Mouse (Mus musculus) CH12.LX (cell line): Measurements from ENCODE around the gene Psmd14. TPM values are rescaled to one million over a fixed set of nuclear protein-coding genes. Genes with fewer than 3 reads are reported as not detected.

Source experiments
- DNase-seq: peaks from one replicate; pipeline ENCODE4 v3.0.0-alpha.2; 2013; ENCODE audit errors: extremely low read depth
- H3K27ac ChIP-seq: 2 replicates; pipeline ENCODE4 v1.5.1; 2012; ENCODE audit warnings: low read depth, mild to moderate bottlenecking, control low read depth, moderate library complexity; ENCODE audit not compliant: insufficient read depth
- H3K27me3 ChIP-seq: replicated peaks from 2 replicates; pipeline ENCODE3; 2012; ENCODE audit warnings: inconsistent platforms
- H3K36me3 ChIP-seq, 2 experiments: replicated peaks in 1 of 2; 2 replicates each; pipeline versions ENCODE3 to v1.6.1; 2012; ENCODE audit warnings: inconsistent platforms in 1 of 2, low read length in 1 of 2, mild to moderate bottlenecking in 1 of 2, mixed read lengths in 1 of 2, moderate library complexity in 1 of 2; ENCODE audit not compliant: control insufficient read depth in 1 of 2, insufficient read depth in 1 of 2
- H3K4me1 ChIP-seq, 2 experiments: 2 replicates each; pipeline ENCODE4 v1.6.1; 2012; ENCODE audit warnings: inconsistent platforms in 1 of 2, moderate library complexity in 1 of 2; ENCODE audit not compliant: insufficient read depth in 2 of 2, control insufficient read depth in 1 of 2
- H3K4me2 ChIP-seq: 2 replicates; pipeline ENCODE4 v1.6.1; 2012; ENCODE audit warnings: low read depth, mild to moderate bottlenecking, control low read depth; ENCODE audit not compliant: poor library complexity, insufficient read depth, severe bottlenecking
- H3K4me3 ChIP-seq, 3 experiments: fragments of 150-350 bp in 1 of 3; sonication (generic) in 1 of 3; replicated peaks in 1 of 3; 2 replicates each; pipeline versions ENCODE3 to v1.5.1; 2011 to 2012; ENCODE audit warnings: low read depth in 2 of 3, low read length in 2 of 3, mild to moderate bottlenecking in 2 of 3, moderate library complexity in 2 of 3, control low read depth in 1 of 3, improper control_type of control experiment in 1 of 3, inconsistent platforms in 1 of 3, mixed read lengths in 1 of 3; ENCODE audit not compliant: poor library complexity in 1 of 3
- H3K79me2 ChIP-seq: replicated peaks from 2 replicates; pipeline ENCODE4 v1.6.1; 2012; ENCODE audit warnings: mild to moderate bottlenecking, moderate library complexity; ENCODE audit not compliant: control insufficient read depth, poor library complexity, insufficient read depth, severe bottlenecking; ENCODE audit errors: extremely low read depth
- H3K9ac ChIP-seq: 2 replicates; pipeline ENCODE4 v1.6.1; 2012; ENCODE audit warnings: low read depth, mild to moderate bottlenecking, control low read depth, moderate library complexity; ENCODE audit not compliant: insufficient read depth
- H3K9me3 ChIP-seq: replicated peaks from 2 replicates; pipeline ENCODE3; 2012; ENCODE audit warnings: low read length, inconsistent platforms, mixed read lengths
- CHD1 ChIP-seq: IDR thresholded peaks from 2 replicates; pipeline ENCODE4 v1.6.1; 2012; ENCODE audit warnings: low read depth, low read length, improper control_type of control experiment, inconsistent platforms
- CHD2 ChIP-seq: IDR thresholded peaks from 2 replicates; pipeline ENCODE4 v1.6.1; 2011; ENCODE audit warnings: low read length, improper control_type of control experiment
- CTCF ChIP-seq, 2 experiments: IDR thresholded peaks in 1 of 2; conservative IDR thresholded peaks in 1 of 2; 2 replicates each; pipeline ENCODE4 v1.5.1; 2011 to 2012; ENCODE audit warnings: low read depth in 2 of 2, low read length in 2 of 2, improper control_type of control experiment in 1 of 2, inconsistent platforms in 1 of 2, mild to moderate bottlenecking in 1 of 2, moderate library complexity in 1 of 2
- E2F4 ChIP-seq: IDR thresholded peaks from 2 replicates; pipeline ENCODE4 v1.6.1; 2011; ENCODE audit warnings: low read depth, low read length, improper control_type of control experiment; ENCODE audit not compliant: insufficient replicate concordance
- EP300 ChIP-seq: IDR thresholded peaks from 2 replicates; pipeline ENCODE4 v1.6.1; 2011; ENCODE audit warnings: low read length, improper control_type of control experiment
- KAT2A ChIP-seq: IDR thresholded peaks from 2 replicates; pipeline ENCODE4 v1.6.1; 2012; ENCODE audit warnings: low read length, improper control_type of control experiment, inconsistent platforms; ENCODE audit not compliant: insufficient replicate concordance
- MAZ ChIP-seq: IDR thresholded peaks from 2 replicates; pipeline ENCODE4 v1.6.1; 2012; ENCODE audit warnings: low read depth, mild to moderate bottlenecking, inconsistent platforms, low read length, improper control_type of control experiment, moderate library complexity
- MXI1 ChIP-seq: IDR thresholded peaks from 2 replicates; pipeline ENCODE4 v1.6.1; 2011; ENCODE audit warnings: mild to moderate bottlenecking, low read depth, low read length, improper control_type of control experiment
- MYC ChIP-seq: IDR thresholded peaks from 2 replicates; pipeline ENCODE4 v1.6.1; 2011; ENCODE audit warnings: low read depth, mild to moderate bottlenecking, improper control_type of control experiment, low read length
- NELFE ChIP-seq: IDR thresholded peaks from 2 replicates; pipeline ENCODE4 v1.6.1; 2011; ENCODE audit warnings: low read depth, low read length, improper control_type of control experiment
- POLR2A ChIP-seq: IDR thresholded peaks from 2 replicates; pipeline ENCODE4 v1.6.1; 2011; ENCODE audit warnings: low read depth, mild to moderate bottlenecking, improper control_type of control experiment, low read length
- POLR2AphosphoS2 ChIP-seq: IDR thresholded peaks from 2 replicates; pipeline ENCODE4 v1.6.1; 2011; ENCODE audit warnings: low read depth, low read length, improper control_type of control experiment
- RCOR1 ChIP-seq: conservative IDR thresholded peaks from 2 replicates; pipeline ENCODE4 v1.6.1; 2012; ENCODE audit warnings: low read depth, mild to moderate bottlenecking, inconsistent platforms, low read length, improper control_type of control experiment
- SIN3A ChIP-seq: IDR thresholded peaks from 2 replicates; pipeline ENCODE4 v1.6.1; 2012; ENCODE audit warnings: low read length, improper control_type of control experiment, inconsistent platforms
- TBP ChIP-seq: conservative IDR thresholded peaks from 2 replicates; pipeline ENCODE4 v1.6.1; 2011; ENCODE audit warnings: low read depth, low read length, improper control_type of control experiment
- USF1 ChIP-seq: IDR thresholded peaks from 2 replicates; pipeline ENCODE4 v1.6.1; 2014; ENCODE audit warnings: low read depth, mild to moderate bottlenecking, inconsistent platforms, low read length, improper control_type of control experiment
- USF2 ChIP-seq: conservative IDR thresholded peaks from 2 replicates; pipeline ENCODE4 v1.6.1; 2011; ENCODE audit warnings: low read depth, low read length, improper control_type of control experiment
- ZC3H11A ChIP-seq: IDR thresholded peaks from 2 replicates; pipeline ENCODE4 v1.6.1; 2012; ENCODE audit warnings: low read depth, mild to moderate bottlenecking, inconsistent platforms, low read length, improper control_type of control experiment
- ZKSCAN1 ChIP-seq: IDR thresholded peaks from 2 replicates; pipeline ENCODE4 v1.6.1; 2012; ENCODE audit warnings: low read depth, inconsistent platforms, low read length, improper control_type of control experiment, borderline replicate concordance
- ZMIZ1 ChIP-seq: IDR thresholded peaks from 2 replicates; pipeline ENCODE4 v1.6.1; 2012; ENCODE audit warnings: low read depth, mild to moderate bottlenecking, inconsistent platforms, low read length, improper control_type of control experiment
- ZNF384 ChIP-seq: IDR thresholded peaks from 2 replicates; pipeline ENCODE4 v1.6.1; 2012; ENCODE audit warnings: low read depth, low read length, improper control_type of control experiment, inconsistent platforms
- dilution Hi-C: fragments of 300-500 bp; cut with MboI; formaldehyde crosslinking; loops from 2 replicates; pipeline ENCODE4 v1.14.3; 2020; ENCODE audit warnings: low sequenced_read_pairs; ENCODE audit not compliant: extremely low pct_unique_long_range_greater_than_20kb, extremely low pct_ligation_motif_present
- in situ Hi-C: fragments of 300-500 bp; cut with MboI; formaldehyde crosslinking; loops from 3 replicates; pipeline ENCODE4 v1.14.3; 2019; ENCODE audit warnings: low sequenced_read_pairs, low pct_ligation_motif_present, low pct_unique_long_range_greater_than_20kb, mixed read lengths
- polyA plus RNA-seq: library from polyadenylated mRNA; unstranded; fragments of >175 nt; gene quantifications from 2 replicates; pipeline ENCODE4 v1.2.1, GENCODE M21; 2012; ENCODE audit warnings: low read depth; ENCODE audit not compliant: insufficient read length
- total RNA-seq, 2 experiments: library from RNA; depleted of rRNA; stranded (reverse); fragments of 300-350 nt in 1 of 2; fragments of >200 nt in 1 of 2; gene quantifications; 2 replicates each; pipeline ENCODE4 v1.2.3; 2012 to 2014

The Psmd14 gene
- total and polyA plus RNA-seq, 3 experiments: 159 to 418 (median 267) TPM

DNA sequence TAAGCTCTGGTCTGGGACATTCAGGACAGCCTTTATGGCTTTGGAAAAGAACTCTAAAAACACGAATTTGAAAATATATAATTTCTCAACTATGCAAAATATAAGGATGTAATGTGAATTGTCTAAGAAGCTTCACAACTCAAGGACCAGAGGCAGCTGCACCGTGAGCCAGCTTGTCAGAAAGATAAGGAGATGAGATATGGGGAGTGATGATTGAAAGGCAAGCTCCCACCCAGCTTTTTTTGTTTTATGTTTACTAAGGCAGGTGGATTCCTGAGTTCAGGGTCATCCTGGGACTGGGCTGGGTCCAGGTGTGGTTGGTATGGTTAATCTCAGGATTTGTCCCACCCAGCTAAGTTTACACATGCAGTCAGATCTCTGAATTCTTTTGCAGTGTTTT is 35.1 kb downstream of the Psmd14 start:
- H3K36me3 ChIP-seq: peaks cover 4 to 40% of the 10 kb centered on the region in 2 experiments
- H3K4me2 ChIP-seq: no peak overlapping the region
- in situ Hi-C loops: no loop called here
- no peak for DNase-seq
- H3K9me3 ChIP-seq: no peaks in the 10 kb centered on the region
- no peaks in the 10 kb centered on the region for H3K27me3 ChIP-seq
- dilution Hi-C loops: no loop called here
- peaks cover 21% of the 10 kb centered on the region; the same call in 1 of the 2 replicates for H3K79me2 ChIP-seq
- H3K4me3 ChIP-seq: no peak overlapping the region
- 0 out of 4 replicates have a peak, but pooled peaks cover 0 to 5% of the 10 kb centered on the region in 2 experiments for H3K4me1 ChIP-seq
- TF ChIP-seq KAT2A (no peak), CTCF (conservative IDR thresholded peaks at IDR 0.05 in 1 of 2, IDR thresholded peaks at IDR 0.05 in 1 of 2; ENCODE audit: low read depth in 2 of 2, low read length in 2 of 2) (no peak), POLR2AphosphoS2 (no peak), SIN3A (no peak), MXI1 (no peak), ZC3H11A (no peak), USF1 (no peak), EP300 (no peak), E2F4 (no peak), MAZ (no peak), MYC (no peak), ZMIZ1 (no peak), ZKSCAN1 (no peak), RCOR1 (no peak), CHD2 (no peak), NELFE (no peak)
- H3K27ac ChIP-seq: no peak overlapping the region
- H3K9ac ChIP-seq: no peak overlapping the region

GRCm38 (mm10) chr2:61747411-61747810 is 35.9 kb downstream of the Psmd14 start:
- Histone ChIP-seq H3K4me1 (0 out of 4 replicates have a peak, but pooled peaks cover 0 to 5% of the 10 kb centered on the region in 2 experiments), H3K27me3 (no peaks in the 10 kb centered on the region), H3K79me2 (peaks cover 17% of the 10 kb centered on the region; the same call in 1 of the 2 replicates), H3K36me3 (peaks cover 4 to 34% of the 10 kb centered on the region in 2 experiments), H3K9me3 (no peaks in the 10 kb centered on the region), H3K4me3 (no peak overlapping the region), H3K9ac (no peak overlapping the region), H3K27ac (no peak overlapping the region), H3K4me2 (no peak overlapping the region)
- in situ Hi-C loops: no loop called here
- DNase-seq: no peak
- TF ChIP-seq ZNF384: no peak
- TF ChIP-seq CTCF (conservative IDR thresholded peaks at IDR 0.05 in 1 of 2, IDR thresholded peaks at IDR 0.05 in 1 of 2; ENCODE audit: low read depth in 2 of 2, low read length in 2 of 2): no peak
- TF ChIP-seq POLR2AphosphoS2: no peak
- no peak for TF ChIP-seq POLR2A
- no peak for TF ChIP-seq USF2
- no peak for TF ChIP-seq TBP
- TF ChIP-seq CHD1: no peak
- dilution Hi-C loops: no loop called here
